Mouse (Mus musculus) midbrain, embryonic 10.5 days (tissue): Measurements from ENCODE around the gene Rhbdl1. TPM values are rescaled to one million over a fixed set of nuclear protein-coding genes. Genes with fewer than 3 reads are reported as not detected.

Experiments
- DNase-seq: peaks from one replicate; pipeline ENCODE4 v3.0.0-alpha.2; 2017; ENCODE audit warnings: low spot score
- H3K27ac ChIP-seq: fragments of 300-500 bp; sonication (generic); replicated peaks from 2 replicates; pipeline ENCODE4 v1.5.1; 2016; ENCODE audit warnings: mild to moderate bottlenecking
- H3K27me3 ChIP-seq: fragments of 300-500 bp; sonication (generic); 2 replicates; pipeline ENCODE4 v1.6.1; 2016; ENCODE audit warnings: low read depth, mild to moderate bottlenecking; ENCODE audit not compliant: poor library complexity, severe bottlenecking
- H3K36me3 ChIP-seq: fragments of 300-500 bp; sonication (generic); 2 replicates; pipeline ENCODE4 v1.6.1; 2016; ENCODE audit warnings: mild to moderate bottlenecking, moderate library complexity
- H3K4me1 ChIP-seq: fragments of 300-500 bp; sonication (generic); 2 replicates; pipeline ENCODE4 v1.6.1; 2016
- H3K4me3 ChIP-seq: fragments of 300-500 bp; sonication (generic); 2 replicates; pipeline ENCODE4 v1.5.1; 2016; ENCODE audit warnings: mild to moderate bottlenecking, moderate library complexity
- H3K9me3 ChIP-seq: fragments of 300-500 bp; sonication (generic); replicated peaks from 2 replicates; pipeline ENCODE4 v1.6.1; 2016; ENCODE audit warnings: mild to moderate bottlenecking
- WGBS: fragments of 180-500 bp; shearing (Covaris S2); methylation state at CpG from one replicate; pipeline ENCODE4 v1.1.7; 2016; 5-methylcytosine and 5-hydroxymethylcytosine counted together
- microRNA-seq: library from miRNA; unstranded; fragments of <30 nt; microRNA quantifications from one replicate; pipeline ENCODE4, GENCODE M21; 2017
- polyA plus RNA-seq: library from polyadenylated mRNA; unstranded; fragments of >200 nt; fragmentation: Nextera tagmentation; extraction: Ambion mirVana; gene quantifications from 2 replicates; pipeline ENCODE4 v1.2.1, GENCODE M21; 2016

Rhbdl1 gene
- polyA plus RNA-seq, 1 experiment from 2014 or later, result 1.7 TPM

- no peaks in the 10 kb centered on the region for H3K9me3 ChIP-seq
- H3K27me3 ChIP-seq, result no peaks in the 10 kb centered on the region
- peak overlapping the region; percentile 85 for H3K4me3 ChIP-seq
- peak; percentile 86 for DNase-seq
- peaks cover 57% of the 10 kb centered on the region for H3K36me3 ChIP-seq
- H3K4me1 ChIP-seq, result peaks cover 63% of the 10 kb centered on the region
- peak overlapping the region; percentile 96 for H3K27ac ChIP-seq
- under 1% methylated on average over 45 of the region's 45 CpGs for WGBS
Observed at GRCm38 (mm10) chr17:25791843-25792527, 45.1 kb downstream of the Rhbdl1 start.

DNA sequence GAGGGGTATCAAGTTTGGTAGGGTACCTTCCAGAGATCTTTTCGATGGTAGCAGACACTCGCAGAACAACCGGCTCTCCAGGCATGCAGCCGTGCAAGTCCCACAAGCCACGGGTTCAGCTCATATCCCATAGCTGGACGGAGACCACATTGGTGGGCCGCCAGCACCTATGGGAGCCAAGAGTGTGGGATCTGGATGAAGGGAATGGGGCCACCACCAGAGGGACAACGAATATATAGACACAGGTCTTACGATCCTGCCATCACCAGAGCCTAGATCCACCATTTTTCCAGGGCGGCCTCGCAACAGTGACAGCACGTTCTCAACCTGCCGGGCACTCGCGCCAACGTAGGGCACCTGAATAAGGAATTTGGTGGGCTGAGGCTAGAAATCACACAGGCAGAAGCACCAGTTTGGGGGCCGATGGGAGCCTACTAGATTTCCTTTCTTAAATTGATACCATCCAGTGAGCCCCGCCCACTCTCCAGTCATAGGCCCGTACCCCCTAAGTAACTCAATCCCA, 45.7 kb downstream of the Rhbdl1 start:
- WGBS, result 36% methylated on average over 19 of the region's 19 CpGs
- DNase-seq, result peak; percentile 43
- no peaks in the 10 kb centered on the region for H3K27me3 ChIP-seq
- H3K9me3 ChIP-seq, result no peaks in the 10 kb centered on the region
- H3K4me1 ChIP-seq, result peaks cover 61% of the 10 kb centered on the region
- peak overlapping the region; percentile 96 for H3K27ac ChIP-seq
- peaks cover 60% of the 10 kb centered on the region for H3K36me3 ChIP-seq
- peak overlapping the region; percentile 85 for H3K4me3 ChIP-seq

- Histone ChIP-seq H3K36me3 (peaks cover 61% of the 10 kb centered on the region), H3K27me3 (no peaks in the 10 kb centered on the region), H3K4me3 (no peak overlapping the region), H3K4me1 (peaks cover 49% of the 10 kb centered on the region), H3K9me3 (no peaks in the 10 kb centered on the region), H3K27ac (no peak overlapping the region)
- 93% methylated on average over 9 of the region's 9 CpGs for WGBS
- no peak for DNase-seq
Observed at GRCm38 (mm10) chr17:25786781-25787504, 50.2 kb downstream of the Rhbdl1 start.

- H3K27me3 ChIP-seq, result no peaks in the 10 kb centered on the region
- peaks cover 68% of the 10 kb centered on the region for H3K36me3 ChIP-seq
- WGBS, result 85% methylated on average over 3 of the region's 3 CpGs
Observed at GRCm38 (mm10) chr17:25786280-25786679, 50.8 kb downstream of the Rhbdl1 start, which contains the start of gene Ccdc78. TSS of gene Ccdc78 (plus strand) at chr17:25786580.

DNA sequence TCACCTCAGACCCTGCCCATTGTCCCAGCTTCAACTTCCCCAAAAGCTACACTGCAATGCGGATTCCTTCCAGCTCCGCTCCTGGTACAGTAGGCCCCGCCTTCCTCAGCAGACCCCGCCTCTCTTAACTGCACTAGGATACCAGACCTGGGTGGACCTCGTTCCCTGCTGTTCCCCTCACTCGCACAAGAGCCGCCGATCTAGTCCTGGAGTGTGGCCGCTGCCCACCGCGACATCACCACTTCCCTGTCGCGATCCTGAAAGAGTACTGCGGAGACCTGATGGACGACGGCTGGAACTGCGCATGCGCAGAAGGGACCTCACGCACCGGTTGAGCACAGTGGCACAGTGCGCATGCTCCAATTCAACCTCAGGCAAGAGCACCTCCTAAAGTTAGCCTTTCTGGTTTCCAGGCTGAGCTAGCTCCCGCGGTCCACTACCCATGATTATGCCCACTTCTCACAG, 51.8 kb downstream of the Rhbdl1 start, which contains the start of gene Haghl:
Gene Haghl (minus strand): TSS at position 393 of the 465 bp plus-strand sequence.
- no peaks in the 10 kb centered on the region for H3K9me3 ChIP-seq
- no peaks in the 10 kb centered on the region for H3K27me3 ChIP-seq
- peak within 1 kb of the TSS; percentile 96 for H3K27ac ChIP-seq
- peaks cover 73% of the 10 kb centered on the region for H3K36me3 ChIP-seq
- peak; percentile 98 for DNase-seq
- H3K4me3 ChIP-seq, result peak within 1 kb of the TSS; percentile 77
- under 1% methylated on average over 23 of the region's 23 CpGs for WGBS
- H3K4me1 ChIP-seq, result peaks cover 38% of the 10 kb centered on the region

More at GRCm38 (mm10) chr17:25786280-25786679, 50.8 kb downstream of the Rhbdl1 start, which contains the start of gene Ccdc78:
- peaks cover 44% of the 10 kb centered on the region for H3K4me1 ChIP-seq
- peak within 1 kb of the TSS; percentile 77 for H3K4me3 ChIP-seq
- no peaks in the 10 kb centered on the region for H3K9me3 ChIP-seq
- H3K27ac ChIP-seq, result peak within 1 kb of the TSS; percentile 96
- DNase-seq, result no peak

Small RNAs within 50 kb of the gene (microRNA-seq; reads per million reads assigned to microRNA genes)
- not detected for gene Mir3082

Other genes starting within 250 kb of the Rhbdl1 start
- 0.51 and 0.77 TPM in 2 replicates for gene Gng13, start 120.1 kb downstream of the Rhbdl1 start, polyA plus RNA-seq
- 55.9 and 58.9 TPM in 2 replicates for gene Chtf18, start 109.9 kb downstream of the Rhbdl1 start, polyA plus RNA-seq
- gene Rpusd1, start 109.6 kb downstream of the Rhbdl1 start, polyA plus RNA-seq, result 22.5 and 24.7 TPM in 2 replicates
- not detected in 2 replicates for gene Mslnl, start 101.3 kb downstream of the Rhbdl1 start, polyA plus RNA-seq
- gene Msln, start 82.9 kb downstream of the Rhbdl1 start, polyA plus RNA-seq, result 0.16 TPM in 1 of 2 replicates, not detected in the other
- 28.1 and 29.5 TPM in 2 replicates for gene Narfl, start 63.5 kb downstream of the Rhbdl1 start, polyA plus RNA-seq
- 75.8 and 103 TPM in 2 replicates for gene Haghl, start 51.6 kb downstream of the Rhbdl1 start, polyA plus RNA-seq
- 0.79 and 1.2 TPM in 2 replicates for gene Ccdc78, start 50.7 kb downstream of the Rhbdl1 start, polyA plus RNA-seq
- gene Fam173a, start 44.4 kb downstream of the Rhbdl1 start, polyA plus RNA-seq, result 71.8 and 88.0 TPM in 2 replicates
- gene AC134908.4, start 41.6 kb downstream of the Rhbdl1 start, polyA plus RNA-seq, result 2.9 TPM in 1 of 2 replicates, not detected in the other
- gene Metrn, start 40.2 kb downstream of the Rhbdl1 start, polyA plus RNA-seq, result 174 and 205 TPM in 2 replicates
- 9.3 and 12.4 TPM in 2 replicates for gene Fbxl16, start 28.2 kb downstream of the Rhbdl1 start, polyA plus RNA-seq
- gene Wdr24, start 13.7 kb downstream of the Rhbdl1 start, polyA plus RNA-seq, result 31.7 and 32.2 TPM in 2 replicates
- gene Jmjd8, start 8.4 kb downstream of the Rhbdl1 start, polyA plus RNA-seq, result 58.7 and 68.4 TPM in 2 replicates
- 381 and 403 TPM in 2 replicates for gene Stub1, start 3.9 kb downstream of the Rhbdl1 start, polyA plus RNA-seq
- gene Gm20683, start 4.5 kb upstream of the Rhbdl1 start, polyA plus RNA-seq, result 1.7 and 2.2 TPM in 2 replicates
- 23.9 and 25.2 TPM in 2 replicates for gene Rhot2, start 7.6 kb upstream of the Rhbdl1 start, polyA plus RNA-seq
- 53.4 and 53.9 TPM in 2 replicates for gene Wdr90, start 24.2 kb upstream of the Rhbdl1 start, polyA plus RNA-seq
- 9.9 and 17.1 TPM in 2 replicates for gene Mcrip2, start 31.5 kb upstream of the Rhbdl1 start, polyA plus RNA-seq
- 74.3 and 80.4 TPM in 2 replicates for gene Mettl26, start 37.8 kb upstream of the Rhbdl1 start, polyA plus RNA-seq
- gene Wfikkn1, start 43.6 kb upstream of the Rhbdl1 start, polyA plus RNA-seq, result 6.1 and 19.7 TPM in 2 replicates
- 29.8 and 33.6 TPM in 2 replicates for gene Rab40c, start 82.4 kb upstream of the Rhbdl1 start, polyA plus RNA-seq
- 64.8 and 67.8 TPM in 2 replicates for gene Pigq, start 107.6 kb upstream of the Rhbdl1 start, polyA plus RNA-seq
- gene Nhlrc4, start 107.7 kb upstream of the Rhbdl1 start, polyA plus RNA-seq, result 0.34 TPM in 1 of 2 replicates, not detected in the other
- gene A930017K11Rik, start 115.3 kb upstream of the Rhbdl1 start, polyA plus RNA-seq, result 0.06 and 0.19 TPM in 2 replicates
- gene Capn15, start 148.5 kb upstream of the Rhbdl1 start, polyA plus RNA-seq, result 27.6 and 29.5 TPM in 2 replicates
- gene Rab11fip3, start 232.3 kb upstream of the Rhbdl1 start, polyA plus RNA-seq, result 20.6 and 26.9 TPM in 2 replicates